13 mouse cellular contexts compared by ENCODE assay signal in the genomic region with DNA sequence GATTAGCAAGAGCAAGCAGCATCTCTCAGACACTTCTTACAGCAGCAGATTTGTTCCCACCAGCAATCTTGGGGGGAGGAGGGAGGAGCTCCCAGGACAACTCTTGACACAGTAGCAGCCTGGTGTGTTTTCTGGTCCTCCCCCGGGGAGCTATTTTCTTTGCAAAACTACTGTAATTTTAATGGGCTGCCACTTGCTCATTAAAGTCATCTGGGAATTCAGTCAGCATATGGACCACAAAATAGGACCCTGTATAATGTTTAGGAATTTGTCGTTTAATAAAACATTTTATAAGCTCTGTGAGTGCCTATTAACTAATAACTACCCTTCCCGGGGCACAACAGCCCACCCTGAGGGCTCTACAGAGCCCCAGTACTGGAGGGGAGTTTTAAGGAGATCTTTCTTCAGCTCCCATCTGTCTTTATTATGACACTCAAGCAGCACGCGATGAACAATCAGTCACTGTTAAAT.
A peak's percentile ranks its signal among the peaks of the same experiment; 100 is the strongest.
DNase-seq lines count a peak whose midpoint lies in the region; ATAC-seq and TF ChIP-seq lines count a peak whose summit lies in the region.
"Had no signal": no experiment of that assay in that cellular context is flagged by ENCODE, and none has a peak within 500 bp of the region (broad histone marks: within the 10 kb centered on the region; RNA-seq: fewer than 3 reads in every experiment).

No protein-coding gene starts in this region.

- no peaks in the 10 kb centered on the region for H3K36me3 ChIP-seq in hindbrain, embryonic 10.5 days
- no peaks in the 10 kb centered on the region for H3K36me3 ChIP-seq in hindbrain, postnatal 0 days (ENCODE audit: insufficient read depth, low read length)
- H3K36me3 ChIP-seq in forebrain, embryonic 15.5 days: no peaks in the 10 kb centered on the region
- no peaks in the 10 kb centered on the region for H3K36me3 ChIP-seq in limb, embryonic 11.5 days (ENCODE audit: control insufficient read depth, insufficient read depth, low read length)
- H3K36me3 ChIP-seq: heart, embryonic 15.5 days; liver, embryonic 12.5 days; lung, embryonic 15.5 days had no signal

- no peak for TF ChIP-seq POLR2A in brain, embryonic 14.5 days (IDR thresholded peaks at IDR 0.05; ENCODE audit: borderline replicate concordance, extremely low read depth, insufficient read depth, insufficient read length, poor library complexity, severe bottlenecking)

- peak overlapping the region; percentile 85 for H3K27ac ChIP-seq in hindbrain, embryonic 10.5 days
- H3K27ac ChIP-seq in hindbrain, postnatal 0 days: no peak overlapping the region
- H3K27ac ChIP-seq in forebrain, embryonic 15.5 days (replicated peaks): peak overlapping the region; percentile 58
- H3K27ac ChIP-seq in limb, embryonic 11.5 days (replicated peaks; ENCODE audit: low read depth, low read length): no peak overlapping the region
- H3K27ac ChIP-seq: heart, embryonic 15.5 days; liver, embryonic 12.5 days; lung, embryonic 15.5 days had no signal

- H3K4me2 ChIP-seq in hindbrain, postnatal 0 days (ENCODE audit: low read depth, low read length): no peak overlapping the region
- no peak overlapping the region for H3K4me2 ChIP-seq in forebrain, embryonic 15.5 days (replicated peaks)
- H3K4me2 ChIP-seq in limb, embryonic 11.5 days (ENCODE audit: low read depth, severe bottlenecking): no peak overlapping the region
- H3K4me2 ChIP-seq: heart, embryonic 15.5 days; liver, embryonic 12.5 days; lung, embryonic 15.5 days had no signal

- no peak for TF ChIP-seq CTCF in hindbrain, postnatal 0 days (IDR thresholded peaks at IDR 0.05; ENCODE audit: low read depth)
- TF ChIP-seq CTCF in brain, embryonic 14.5 days (IDR thresholded peaks at IDR 0.05; ENCODE audit: borderline replicate concordance, extremely low read depth, insufficient read depth, insufficient read length): no peak

- H3K27me3 ChIP-seq in hindbrain, embryonic 10.5 days (ENCODE audit: insufficient read depth, poor library complexity, severe bottlenecking): 0 out of 2 replicates have a peak, but pooled peaks cover 5% of the 10 kb centered on the region
- no peaks in the 10 kb centered on the region for H3K27me3 ChIP-seq in hindbrain, postnatal 0 days (ENCODE audit: insufficient read depth, low read length)
- H3K27me3 ChIP-seq in forebrain, embryonic 15.5 days: no peaks in the 10 kb centered on the region
- no peaks in the 10 kb centered on the region for H3K27me3 ChIP-seq in limb, embryonic 11.5 days (ENCODE audit: control insufficient read depth, insufficient read depth, low read length)
- H3K27me3 ChIP-seq: heart, embryonic 15.5 days; liver, embryonic 12.5 days; lung, embryonic 15.5 days had no signal

- DNase-seq in hindbrain, embryonic 10.5 days (ENCODE audit: low spot score): no peak
- DNase-seq in hindbrain, postnatal 0 days (ENCODE audit: low spot score): no peak
- peak; percentile 87 for DNase-seq in brain, embryonic 14.5 days (ENCODE audit: low read depth)
- peak; percentile 47 for DNase-seq in limb, embryonic 11.5 days (ENCODE audit: low spot score)
- no peak for DNase-seq in cerebellum, adult 18-20 months
- no peak for DNase-seq in ovary, postnatal 10 days (ENCODE audit: low spot score)
- DNase-seq in cerebellum, postnatal 10 days: no peak
- DNase-seq: cerebellum, adult 11 months had no signal

- H3K4me3 ChIP-seq in hindbrain, embryonic 10.5 days: no peak overlapping the region
- H3K4me3 ChIP-seq in hindbrain, postnatal 0 days (ENCODE audit: low read length): no peak overlapping the region
- no peak overlapping the region for H3K4me3 ChIP-seq in forebrain, embryonic 15.5 days
- no peak overlapping the region for H3K4me3 ChIP-seq in limb, embryonic 11.5 days (ENCODE audit: low read depth, low read length)
- H3K4me3 ChIP-seq: heart, embryonic 15.5 days; liver, embryonic 12.5 days; lung, embryonic 15.5 days had no signal

- H3K4me1 ChIP-seq in hindbrain, embryonic 10.5 days (replicated peaks): peaks cover 49% of the 10 kb centered on the region
- H3K4me1 ChIP-seq in hindbrain, postnatal 0 days (ENCODE audit: insufficient read depth, low read length): peaks cover 6% of the 10 kb centered on the region
- peaks cover 34% of the 10 kb centered on the region for H3K4me1 ChIP-seq in forebrain, embryonic 15.5 days
- H3K4me1 ChIP-seq in limb, embryonic 11.5 days (ENCODE audit: control insufficient read depth, insufficient read depth, low read length): peaks cover 10% of the 10 kb centered on the region; the same call in 1 of the 2 replicates
- H3K4me1 ChIP-seq: heart, embryonic 15.5 days; liver, embryonic 12.5 days; lung, embryonic 15.5 days had no signal

- H3K9ac ChIP-seq in hindbrain, postnatal 0 days (replicated peaks; ENCODE audit: low read length): no peak overlapping the region
- no peak overlapping the region for H3K9ac ChIP-seq in forebrain, embryonic 15.5 days (replicated peaks)
- H3K9ac ChIP-seq in limb, embryonic 11.5 days (ENCODE audit: low read length): no peak overlapping the region
- H3K9ac ChIP-seq: heart, embryonic 15.5 days; liver, embryonic 12.5 days; lung, embryonic 15.5 days had no signal

- no peak for ATAC-seq in hindbrain, postnatal 0 days
- ATAC-seq in forebrain, embryonic 15.5 days (replicated peaks): peak; percentile 41; the same call in 1 of the 2 replicates
- peak; percentile 65; the same call in 1 of the 2 replicates for ATAC-seq in limb, embryonic 11.5 days (ENCODE audit: insufficient number of reproducible peaks, low FRiP score, low TSS enrichment, low read depth)
- ATAC-seq: activated CD4-positive, CD25-positive, alpha-beta regulatory T cell, adult 4 months; liver, embryonic 12.5 days had no signal

- WGBS in hindbrain, embryonic 10.5 days: 54% methylated on average over 5 of the region's 5 CpGs
- 15% methylated on average over 5 of the region's 5 CpGs for WGBS in hindbrain, postnatal 0 days
- 9% methylated on average over 5 of the region's 5 CpGs for WGBS in forebrain, embryonic 15.5 days
- 38% methylated on average over 5 of the region's 5 CpGs for WGBS in limb, embryonic 11.5 days

- H3K9me3 ChIP-seq in hindbrain, embryonic 10.5 days: no peaks in the 10 kb centered on the region
- no peaks in the 10 kb centered on the region for H3K9me3 ChIP-seq in hindbrain, postnatal 0 days (ENCODE audit: low read length)
- H3K9me3 ChIP-seq in forebrain, embryonic 15.5 days: no peaks in the 10 kb centered on the region
- H3K9me3 ChIP-seq in limb, embryonic 11.5 days (ENCODE audit: control insufficient read depth, low read length): no peaks in the 10 kb centered on the region
- H3K9me3 ChIP-seq: heart, embryonic 15.5 days; liver, embryonic 12.5 days; lung, embryonic 15.5 days had no signal

Comparison
In these comparisons a context has a peak if more than half of its experiments do, and no peak if none do; other contexts are left out.
1. H3K27ac ChIP-seq: peak in hindbrain, embryonic 10.5 days (single experiment) and forebrain, embryonic 15.5 days (single experiment); none in hindbrain, postnatal 0 days (single experiment) and limb, embryonic 11.5 days (single experiment).
2. DNase-seq: peak in brain, embryonic 14.5 days (single experiment) and limb, embryonic 11.5 days (single experiment); none in hindbrain, embryonic 10.5 days (single experiment), hindbrain, postnatal 0 days (single experiment), cerebellum, adult 18-20 months (0 of 2), ovary, postnatal 10 days (single experiment) and cerebellum, postnatal 10 days (0 of 2).